Mouse (Mus musculus): ENCODE results near the gene Sepsecs. TPM values are rescaled to one million over a fixed set of nuclear protein-coding genes. Genes with fewer than 3 reads are reported as not detected.
A peak's percentile ranks its signal among the peaks of the same experiment; 100 is the strongest.
"Not testable (repeated sequence)": the region's sequence is repeated elsewhere in the genome, so short reads cannot be mapped to it uniquely, and the experiment has no call there.

The Sepsecs gene
- polyA plus RNA-seq (2014; fragmentation: Nextera tagmentation; extraction: Ambion mirVana) = 7.4 and 8.3 TPM in 2 replicates

GRCm38 (mm10) chr5:52669426-52670191 is at the start of gene Sepsecs:
Gene Sepsecs, minus strand, starts transcription at chr5:52669708.
- H3K4me2 ChIP-seq (ENCODE audit: low read depth, low read length) = peak within 1 kb of the TSS; percentile 67
- peak within 1 kb of the TSS; percentile 28; the same call in 1 of the 2 replicates for H3K27ac ChIP-seq (ENCODE audit: low read depth, low read length)
- H3K4me3 ChIP-seq (ENCODE audit: low read depth, low read length) = peak within 1 kb of the TSS; percentile 80
- H3K9ac ChIP-seq (replicated peaks; ENCODE audit: low read depth, low read length) = peak within 1 kb of the TSS; percentile 80
- peak; percentile 97 for ATAC-seq (ENCODE audit: low read depth)
- H3K36me3 ChIP-seq (ENCODE audit: control insufficient read depth, insufficient read depth, low read length) = no peaks in the 10 kb centered on the region
- H3K4me1 ChIP-seq (ENCODE audit: control insufficient read depth, insufficient read depth, low read length) = 0 out of 2 replicates have a peak, but pooled peaks cover 4% of the 10 kb centered on the region
- 4% methylated on average over 54 of the region's 56 CpGs for WGBS
- H3K27me3 ChIP-seq (ENCODE audit: control insufficient read depth, insufficient read depth, low read length) = no peaks in the 10 kb centered on the region
- H3K9me3 ChIP-seq (ENCODE audit: control insufficient read depth, low read length) = no peaks in the 10 kb centered on the region

DNA sequence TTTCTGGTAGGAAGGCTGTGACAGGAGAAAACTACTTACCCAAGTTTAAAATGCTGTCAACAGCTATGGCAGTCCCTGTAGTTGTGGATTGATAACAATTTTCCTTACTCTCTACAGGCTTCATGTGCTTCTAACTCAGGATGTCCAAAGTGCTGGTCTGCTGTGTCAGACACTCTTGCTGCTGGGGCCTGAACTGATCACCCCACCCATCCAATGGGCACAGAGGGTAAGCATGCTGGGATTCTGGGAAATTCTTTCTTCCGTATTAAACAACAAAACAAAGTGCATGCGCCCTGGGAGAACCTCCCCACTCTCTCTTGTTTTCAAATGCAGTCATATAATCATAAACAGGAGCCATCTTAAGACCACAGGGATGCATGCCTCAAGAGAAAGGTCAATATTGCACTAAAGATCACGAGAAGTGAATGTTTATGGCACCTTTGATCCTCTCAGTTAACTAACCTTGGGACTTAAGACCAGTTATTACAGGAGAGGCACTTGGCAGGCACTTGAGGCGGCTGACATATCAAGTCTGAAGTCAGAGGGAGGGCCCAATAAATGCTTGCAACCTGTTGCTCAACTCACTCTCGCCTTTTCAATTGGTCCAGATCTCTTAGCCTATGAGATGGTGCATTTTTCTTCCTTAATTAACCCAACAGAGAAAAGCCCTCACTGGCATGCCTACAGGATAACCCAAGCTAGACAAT is 47.4 kb upstream of the Sepsecs start:
- Histone ChIP-seq H3K4me1 (ENCODE audit: control insufficient read depth, insufficient read depth, low read length) (no peaks in the 10 kb centered on the region), H3K36me3 (ENCODE audit: control insufficient read depth, insufficient read depth, low read length) (no peaks in the 10 kb centered on the region), H3K4me2 (ENCODE audit: low read depth, low read length) (no peak overlapping the region), H3K4me3 (ENCODE audit: low read depth, low read length) (no peak overlapping the region), H3K27ac (ENCODE audit: low read depth, low read length) (no peak overlapping the region), H3K9me3 (ENCODE audit: control insufficient read depth, low read length) (no peaks in the 10 kb centered on the region), H3K27me3 (ENCODE audit: control insufficient read depth, insufficient read depth, low read length) (no peaks in the 10 kb centered on the region), H3K9ac (replicated peaks; ENCODE audit: low read depth, low read length) (no peak overlapping the region)
- 70% methylated on average over 5 of the region's 5 CpGs for WGBS
- no peak for ATAC-seq (ENCODE audit: low read depth)

DNA sequence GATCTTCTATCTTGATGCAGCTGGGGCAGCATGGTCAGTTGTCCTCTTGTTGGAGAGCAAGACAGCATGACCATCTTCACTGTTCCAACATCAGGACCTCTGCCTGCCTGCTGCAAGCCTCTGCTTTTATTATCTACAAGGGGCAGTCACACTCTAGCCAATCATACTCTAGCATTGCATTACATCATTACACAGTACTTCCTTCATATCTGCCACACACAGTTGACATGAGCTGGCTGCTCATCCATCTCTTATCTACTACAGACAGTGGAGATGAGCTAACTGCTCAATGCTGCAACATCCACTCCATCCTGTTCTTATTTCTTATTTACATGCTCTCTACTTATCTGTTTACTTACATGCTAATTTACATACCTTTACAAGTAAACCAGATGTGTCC is 43.2 kb upstream of the Sepsecs start:
- no peak overlapping the region for H3K27ac ChIP-seq (ENCODE audit: low read depth, low read length)
- H3K9ac ChIP-seq (replicated peaks; ENCODE audit: low read depth, low read length) = no peak overlapping the region
- no peaks in the 10 kb centered on the region for H3K9me3 ChIP-seq (ENCODE audit: control insufficient read depth, low read length)
- no peaks in the 10 kb centered on the region for H3K27me3 ChIP-seq (ENCODE audit: control insufficient read depth, insufficient read depth, low read length)
- no peak overlapping the region for H3K4me3 ChIP-seq (ENCODE audit: low read depth, low read length)
- H3K36me3 ChIP-seq (ENCODE audit: control insufficient read depth, insufficient read depth, low read length) = no peaks in the 10 kb centered on the region
- no peak for ATAC-seq (ENCODE audit: low read depth)
- no peaks in the 10 kb centered on the region for H3K4me1 ChIP-seq (ENCODE audit: control insufficient read depth, insufficient read depth, low read length)
- no peak overlapping the region for H3K4me2 ChIP-seq (ENCODE audit: low read depth, low read length)

GRCm38 (mm10) chr5:52704562-52704961 is 35.1 kb upstream of the Sepsecs start:
- no peaks in the 10 kb centered on the region; the same call in 1 of the 2 replicates for H3K9me3 ChIP-seq (ENCODE audit: control insufficient read depth, low read length)
- H3K9ac ChIP-seq (replicated peaks; ENCODE audit: low read depth, low read length) = no peak overlapping the region
- WGBS = 76% methylated on average over 4 of the region's 4 CpGs
- no peak overlapping the region for H3K4me3 ChIP-seq (ENCODE audit: low read depth, low read length)
- H3K4me1 ChIP-seq (ENCODE audit: control insufficient read depth, insufficient read depth, low read length) = no peaks in the 10 kb centered on the region
- H3K27ac ChIP-seq (ENCODE audit: low read depth, low read length) = no peak overlapping the region
- H3K27me3 ChIP-seq (ENCODE audit: control insufficient read depth, insufficient read depth, low read length) = no peaks in the 10 kb centered on the region
- H3K4me2 ChIP-seq (ENCODE audit: low read depth, low read length) = no peak overlapping the region
- ATAC-seq (ENCODE audit: low read depth) = no peak
- H3K36me3 ChIP-seq (ENCODE audit: control insufficient read depth, insufficient read depth, low read length) = no peaks in the 10 kb centered on the region

GRCm38 (mm10) chr5:52697882-52698440 is 28.5 kb upstream of the Sepsecs start:
- not testable (repeated sequence) for H3K36me3 ChIP-seq (ENCODE audit: control insufficient read depth, insufficient read depth, low read length); H3K9me3 ChIP-seq (ENCODE audit: control insufficient read depth, low read length); H3K27me3 ChIP-seq (ENCODE audit: control insufficient read depth, insufficient read depth, low read length); ATAC-seq (ENCODE audit: low read depth); H3K4me1 ChIP-seq (ENCODE audit: control insufficient read depth, insufficient read depth, low read length); H3K4me2 ChIP-seq (ENCODE audit: low read depth, low read length); H3K9ac ChIP-seq (replicated peaks; ENCODE audit: low read depth, low read length); H3K4me3 ChIP-seq (ENCODE audit: low read depth, low read length); H3K27ac ChIP-seq (ENCODE audit: low read depth, low read length)
- 89% methylated on average over 7 of the region's 7 CpGs for WGBS

GRCm38 (mm10) chr5:52697291-52697690 is 27.8 kb upstream of the Sepsecs start:
- H3K4me2 ChIP-seq (ENCODE audit: low read depth, low read length) = no peak overlapping the region
- ATAC-seq (ENCODE audit: low read depth) = no peak
- no peaks in the 10 kb centered on the region for H3K36me3 ChIP-seq (ENCODE audit: control insufficient read depth, insufficient read depth, low read length)
- H3K9ac ChIP-seq (replicated peaks; ENCODE audit: low read depth, low read length) = no peak overlapping the region
- no peaks in the 10 kb centered on the region for H3K4me1 ChIP-seq (ENCODE audit: control insufficient read depth, insufficient read depth, low read length)
- WGBS = 95% methylated on average over 1 of the region's 1 CpGs
- no peaks in the 10 kb centered on the region; the same call in 1 of the 2 replicates for H3K9me3 ChIP-seq (ENCODE audit: control insufficient read depth, low read length)
- H3K27ac ChIP-seq (ENCODE audit: low read depth, low read length) = no peak overlapping the region
- H3K27me3 ChIP-seq (ENCODE audit: control insufficient read depth, insufficient read depth, low read length) = no peaks in the 10 kb centered on the region
- H3K4me3 ChIP-seq (ENCODE audit: low read depth, low read length) = no peak overlapping the region

GRCm38 (mm10) chr5:52687741-52688455 is 18.4 kb upstream of the Sepsecs start:
- H3K9me3 ChIP-seq (ENCODE audit: control insufficient read depth, low read length) = no peaks in the 10 kb centered on the region
- ATAC-seq (ENCODE audit: low read depth) = no peak
- H3K4me3 ChIP-seq (ENCODE audit: low read depth, low read length) = no peak overlapping the region
- no peaks in the 10 kb centered on the region for H3K27me3 ChIP-seq (ENCODE audit: control insufficient read depth, insufficient read depth, low read length)
- H3K4me1 ChIP-seq (ENCODE audit: control insufficient read depth, insufficient read depth, low read length) = no peaks in the 10 kb centered on the region
- 59% methylated on average over 6 of the region's 6 CpGs for WGBS
- no peaks in the 10 kb centered on the region for H3K36me3 ChIP-seq (ENCODE audit: control insufficient read depth, insufficient read depth, low read length)
- H3K9ac ChIP-seq (replicated peaks; ENCODE audit: low read depth, low read length) = no peak overlapping the region
- H3K27ac ChIP-seq (ENCODE audit: low read depth, low read length) = no peak overlapping the region
- no peak overlapping the region for H3K4me2 ChIP-seq (ENCODE audit: low read depth, low read length)

DNA sequence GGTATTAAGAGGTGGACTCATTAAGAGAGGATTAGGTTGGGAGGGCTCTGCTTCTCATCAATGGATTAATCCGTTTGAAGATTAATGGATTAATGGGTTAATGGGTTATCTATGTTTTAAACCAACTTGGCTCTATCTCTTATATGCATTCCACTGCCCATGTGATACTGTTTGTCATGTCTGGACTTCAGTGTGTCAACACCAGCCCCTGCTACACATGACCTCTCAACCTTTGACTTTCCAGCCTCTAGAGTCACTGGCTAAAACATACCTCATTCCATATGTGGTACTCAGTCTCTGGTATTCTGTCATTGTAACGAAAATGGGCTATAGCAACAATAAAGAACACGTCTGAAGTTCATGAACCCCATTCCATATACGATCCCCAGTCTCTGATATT is 11.6 kb upstream of the Sepsecs start:
- WGBS = 78% methylated on average over 4 of the region's 4 CpGs
- Histone ChIP-seq H3K9me3 (ENCODE audit: control insufficient read depth, low read length) (no peaks in the 10 kb centered on the region), H3K9ac (replicated peaks; ENCODE audit: low read depth, low read length) (no peak overlapping the region), H3K4me3 (ENCODE audit: low read depth, low read length) (no peak overlapping the region), H3K4me1 (ENCODE audit: control insufficient read depth, insufficient read depth, low read length) (no peaks in the 10 kb centered on the region), H3K27ac (ENCODE audit: low read depth, low read length) (no peak overlapping the region), H3K27me3 (ENCODE audit: control insufficient read depth, insufficient read depth, low read length) (no peaks in the 10 kb centered on the region), H3K4me2 (ENCODE audit: low read depth, low read length) (no peak overlapping the region), H3K36me3 (ENCODE audit: control insufficient read depth, insufficient read depth, low read length) (no peaks in the 10 kb centered on the region)
- no peak for ATAC-seq (ENCODE audit: low read depth)
